Mouse (Mus musculus): ENCODE measurements at regions not wholly inside any gene's neighbourhood (a gene's known extent, or its start where the extent isn't known, plus 50 kb on each side); places are given as distances from the start of the nearest gene placed in this dataset. TPM values are rescaled to one million over a fixed set of nuclear protein-coding genes. Genes with fewer than 3 reads are reported as not detected.

Small RNA genes lying in the stretch of these regions (microRNA-seq; reads per million reads assigned to microRNA genes)
- not detected for gene Gm25708 (ENCODE audit: borderline number of aligned reads)
